Mouse (Mus musculus) left cerebral cortex, adult 11 months (tissue): ENCODE results near the gene Dennd2a.

Experiments
- DNase-seq: peaks from one replicate; pipeline ENCODE4 v3.0.0; 2022; ENCODE audit warnings: low spot score

The Dennd2a gene

DNA sequence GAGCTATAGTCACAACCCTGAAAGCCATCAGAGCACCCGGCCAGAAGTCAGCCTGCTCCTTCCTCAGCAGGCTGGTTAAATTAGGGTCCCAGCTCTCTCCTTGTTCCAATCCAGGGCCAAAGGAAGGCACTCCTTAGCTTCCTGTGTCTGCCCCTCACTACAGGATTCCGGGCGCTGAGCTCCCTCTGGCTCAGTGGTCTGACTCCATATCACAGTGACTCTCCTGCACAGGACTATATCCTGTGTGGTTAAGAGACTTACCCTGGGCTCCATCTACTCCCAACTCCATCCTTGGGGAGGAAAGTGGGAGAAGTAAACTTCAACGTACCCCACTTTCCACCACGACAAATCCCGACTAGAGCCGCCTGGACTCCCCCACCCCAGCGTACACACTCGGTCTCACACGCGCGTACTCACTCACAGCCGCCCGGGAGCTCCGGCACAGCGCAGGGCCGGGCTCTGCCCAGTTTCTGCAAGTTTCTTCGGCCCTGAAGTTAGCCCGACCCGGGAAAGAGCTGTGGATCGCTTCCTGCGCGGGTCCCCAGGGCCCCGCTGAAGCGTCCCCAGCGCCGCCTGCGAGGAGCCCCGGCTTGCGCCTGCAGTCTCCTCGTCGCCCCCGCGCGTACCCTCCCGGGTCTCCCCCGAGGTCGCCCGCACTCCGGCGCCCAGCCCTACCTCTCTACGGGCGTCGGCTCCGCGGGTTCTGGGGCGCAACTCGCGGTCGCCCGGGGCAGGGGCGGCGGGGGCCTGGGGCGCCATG lies 587 bp downstream of the Dennd2a start:
- no peak for DNase-seq

DNA sequence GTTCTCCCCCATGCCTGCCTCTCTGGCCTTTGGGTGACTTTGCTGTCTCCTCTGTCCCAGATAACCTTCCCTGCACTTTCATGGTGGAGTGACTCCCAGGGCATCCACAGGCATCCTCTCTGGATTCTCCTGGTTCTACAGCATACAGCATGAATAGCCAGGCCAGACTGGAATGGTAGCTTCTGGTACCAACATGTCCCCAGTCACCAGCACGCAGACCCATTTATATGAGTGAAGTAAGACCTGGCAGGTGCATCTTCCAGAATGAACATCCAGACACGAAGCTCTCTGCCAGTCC lies 2.1 kb downstream of the Dennd2a start:
- no peak for DNase-seq

DNA sequence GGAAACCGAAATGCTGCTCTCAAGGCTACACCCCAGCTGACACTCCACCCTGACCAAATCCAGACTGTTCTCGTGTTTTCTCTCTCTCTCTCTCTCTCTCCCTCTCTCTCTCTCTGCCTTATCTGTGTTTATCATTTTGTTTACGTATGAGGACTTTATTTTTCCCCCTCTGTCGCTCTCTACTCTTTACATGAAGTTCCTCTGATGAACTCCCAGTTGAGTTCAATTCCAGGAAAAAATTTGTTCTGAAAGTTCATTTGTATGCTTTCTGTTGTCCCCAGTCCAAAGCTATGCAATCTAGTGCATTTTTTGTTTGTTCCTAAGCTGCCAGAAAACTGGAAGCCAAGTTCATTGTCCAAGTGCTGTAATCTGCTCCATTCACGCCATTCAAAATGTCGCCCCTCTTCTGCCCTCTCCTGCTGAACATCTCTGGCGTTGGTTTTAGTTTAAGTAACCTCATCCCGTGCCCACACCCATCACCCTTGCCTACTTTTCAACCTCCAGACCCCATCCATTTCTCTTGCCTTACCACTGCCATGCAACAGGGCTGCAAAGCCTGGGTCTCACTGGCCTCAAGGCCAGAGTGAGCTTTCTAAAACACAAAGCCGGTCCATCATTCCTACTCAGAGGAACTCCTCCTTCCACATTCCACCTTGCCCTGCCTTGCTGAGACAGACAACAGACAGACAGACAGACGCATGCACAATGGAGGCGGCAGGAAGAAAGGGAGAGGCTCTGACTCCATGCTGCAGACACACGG lies 2.6 kb downstream of the Dennd2a start:
- no peak for DNase-seq

DNA sequence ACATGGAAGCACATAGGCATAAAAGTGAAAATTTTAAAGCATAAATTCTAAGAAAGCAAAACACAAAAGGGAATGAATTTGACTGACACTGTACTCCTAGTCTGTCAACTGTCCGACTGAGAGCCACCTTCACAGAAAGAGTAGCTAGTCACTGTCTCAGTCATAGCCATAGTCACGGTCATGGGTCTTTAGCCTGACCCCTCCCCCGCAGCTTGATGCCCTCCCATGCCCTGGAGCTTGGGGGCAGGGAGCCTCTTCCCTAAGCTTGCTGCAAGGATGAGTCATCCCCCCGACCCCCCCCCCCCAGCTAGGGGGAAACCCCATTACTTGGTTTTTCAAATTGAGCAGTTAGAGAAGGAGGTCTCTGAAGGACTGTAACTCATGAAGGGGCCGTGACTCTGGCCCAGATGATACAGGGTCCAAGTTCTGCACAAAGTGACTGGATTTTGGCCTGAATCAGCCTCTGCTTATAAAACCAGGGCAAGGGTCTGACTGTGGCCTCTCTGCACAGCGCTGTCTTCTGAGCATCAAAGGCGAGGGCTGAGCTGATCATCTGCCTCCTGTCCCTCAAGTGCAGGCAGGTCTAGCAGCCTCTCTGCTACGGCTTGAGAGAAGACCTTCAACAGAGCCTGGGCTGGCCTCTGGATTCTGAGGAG lies 5.6 kb downstream of the Dennd2a start:
- DNase-seq: no peak

DNA sequence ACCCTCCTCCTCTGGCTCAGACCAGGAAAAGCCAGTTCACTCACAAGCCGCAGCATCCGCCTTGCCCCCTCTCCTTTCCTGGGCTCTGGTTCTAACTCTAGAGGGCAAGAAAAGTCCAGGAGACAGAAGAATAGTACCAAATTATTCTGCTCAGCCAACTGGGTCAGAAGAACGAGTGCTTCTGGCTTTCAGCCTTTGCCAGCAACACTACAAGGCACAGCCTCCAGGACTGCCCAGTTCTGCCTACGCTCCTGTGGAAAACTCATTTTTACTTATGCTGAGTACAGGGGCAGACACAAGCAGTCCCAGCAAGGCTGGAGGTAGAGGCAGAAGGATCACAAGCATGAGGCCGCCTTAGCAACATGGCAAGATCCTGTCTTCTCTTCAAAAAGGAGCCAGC lies 9.6 kb downstream of the Dennd2a start:
- DNase-seq: no peak

DNA sequence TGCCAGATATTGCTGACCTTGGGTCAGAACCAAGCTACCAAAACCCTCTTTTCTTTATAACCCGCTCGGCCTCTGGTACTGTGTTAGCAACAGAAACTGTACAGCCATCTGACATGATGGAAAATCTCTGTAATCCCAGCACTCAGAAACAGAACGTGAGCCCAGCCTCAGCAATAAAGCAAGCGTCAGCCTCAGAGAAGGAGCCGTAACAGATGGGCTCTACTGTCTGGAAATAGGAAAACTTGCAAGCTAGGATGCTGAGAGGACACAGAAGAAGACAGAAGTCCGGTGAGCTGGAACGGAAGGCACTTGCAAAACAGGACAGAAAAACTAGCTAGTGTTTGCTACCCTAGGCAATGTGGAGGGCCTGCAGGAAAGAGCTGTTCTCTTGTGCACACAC lies 12.2 kb downstream of the Dennd2a start:
- no peak for DNase-seq

DNA sequence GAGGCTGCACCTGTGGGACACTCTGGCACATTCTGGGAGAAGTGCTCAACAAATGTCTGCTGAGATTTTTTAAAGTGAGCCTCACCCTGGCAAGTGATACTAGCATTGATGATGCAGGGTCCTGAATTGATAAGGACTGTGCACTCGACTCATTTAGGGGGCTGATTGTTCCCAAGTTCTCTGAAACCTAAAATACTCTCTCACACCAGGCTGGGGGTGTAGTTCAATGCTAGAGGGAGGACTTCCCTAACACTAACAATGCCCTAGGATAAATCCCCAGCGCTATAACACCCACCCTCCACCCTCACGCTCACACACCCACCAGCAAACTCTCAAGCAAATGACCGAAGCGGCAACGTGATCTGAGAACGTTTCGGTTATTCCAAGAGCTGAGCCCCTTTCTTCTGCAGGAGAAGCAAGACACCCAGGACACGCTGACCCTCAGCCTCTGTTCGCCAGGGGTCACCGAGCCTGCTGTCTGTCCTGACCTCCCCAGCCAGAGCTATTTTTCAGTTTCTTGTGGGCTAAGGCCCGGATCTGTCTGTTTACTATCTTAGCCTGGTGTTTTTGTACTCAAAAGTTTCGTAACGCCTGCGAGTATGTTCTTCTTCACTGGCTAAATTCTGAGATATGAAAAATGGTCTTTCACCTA lies 13.8 kb downstream of the Dennd2a start:
- DNase-seq: no peak

DNA sequence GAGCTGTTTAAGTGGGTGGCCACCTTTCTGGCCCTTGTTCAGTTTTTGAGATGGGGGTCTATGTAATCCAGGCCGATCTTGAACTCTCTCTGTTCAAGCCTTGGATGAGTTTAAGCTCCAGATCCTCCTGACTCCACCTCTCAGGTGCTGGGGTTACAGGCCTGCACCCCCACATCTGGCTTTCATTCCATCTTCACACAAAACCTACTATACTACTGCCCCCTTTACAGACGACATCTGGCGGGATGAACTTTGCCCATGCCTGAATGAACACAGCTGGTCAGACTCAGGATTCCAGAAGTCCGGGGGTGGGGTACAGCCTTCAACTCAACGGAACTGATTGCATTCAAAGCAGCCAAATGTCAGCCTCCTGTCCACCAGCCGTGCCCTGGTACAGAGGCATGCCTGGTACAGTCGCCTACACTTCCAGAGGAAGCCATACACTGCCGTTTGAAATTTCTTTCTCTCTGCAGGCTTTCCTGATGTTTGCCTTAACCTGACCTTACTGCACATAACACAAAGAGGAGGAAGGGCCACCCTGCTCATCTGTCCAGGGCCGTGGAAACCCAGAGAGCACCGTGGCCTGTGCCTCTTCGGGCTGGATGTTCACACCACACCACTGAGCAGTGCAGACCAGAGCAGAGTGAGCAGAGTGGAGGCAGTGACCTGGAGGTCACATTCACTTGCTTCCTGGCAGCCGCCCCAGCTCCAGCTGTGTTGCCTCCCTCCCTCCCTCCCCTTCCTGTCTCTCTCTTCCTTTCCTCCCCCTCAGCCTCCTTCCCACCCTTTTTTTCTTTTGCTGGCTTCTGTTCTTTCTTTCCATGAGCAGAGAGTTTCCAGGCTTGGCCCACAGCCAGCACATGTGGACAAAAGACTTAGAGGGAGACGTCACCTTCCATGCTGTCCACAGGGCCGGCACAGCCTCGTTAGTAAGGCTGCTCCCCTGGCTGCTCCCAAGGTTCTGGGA lies 14.8 kb downstream of the Dennd2a start:
- DNase-seq: no peak

DNA sequence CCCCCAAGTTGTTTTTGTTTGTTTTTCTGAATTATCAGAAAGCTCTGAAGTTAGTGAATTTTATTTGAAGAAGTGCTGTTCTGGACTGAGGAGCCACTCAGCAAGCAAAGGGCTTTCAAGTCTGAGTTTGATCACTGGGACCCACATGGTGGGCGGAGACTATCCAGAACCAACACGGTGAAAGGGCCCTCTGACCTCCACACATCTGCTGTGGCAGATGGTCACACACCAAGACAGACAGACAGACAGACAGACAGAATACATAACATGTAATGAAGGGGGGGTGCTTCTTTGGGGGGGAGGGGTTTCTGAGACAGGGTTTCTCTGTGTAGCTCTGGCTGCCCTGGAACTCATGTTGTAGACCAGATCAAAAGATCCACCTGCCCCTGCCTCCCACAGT lies 17.1 kb downstream of the Dennd2a start:
- no peak for DNase-seq

DNA sequence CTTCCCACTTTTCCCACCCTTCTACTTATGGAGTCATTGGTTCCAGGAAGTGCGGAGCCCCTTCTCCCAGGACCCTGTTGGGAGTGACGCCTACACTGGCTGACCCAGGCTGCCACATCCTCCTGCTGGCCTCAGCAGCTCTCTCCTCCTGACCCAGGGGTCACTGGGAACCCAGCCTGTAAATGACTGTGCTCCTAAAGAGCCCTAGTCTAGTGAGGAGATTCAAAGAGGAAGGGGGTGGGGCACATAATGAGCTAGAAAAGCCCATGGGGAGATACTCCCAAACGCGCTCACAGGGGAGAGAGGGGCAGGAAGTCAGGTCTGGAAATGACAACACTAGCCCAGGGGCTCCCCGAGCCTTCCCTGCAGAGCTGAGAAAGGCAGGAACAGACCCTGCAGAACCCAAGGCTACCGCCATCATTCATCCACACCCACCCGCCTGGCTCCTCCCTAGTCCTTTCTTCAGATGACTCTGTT lies 17.9 kb downstream of the Dennd2a start:
- no peak for DNase-seq

DNA sequence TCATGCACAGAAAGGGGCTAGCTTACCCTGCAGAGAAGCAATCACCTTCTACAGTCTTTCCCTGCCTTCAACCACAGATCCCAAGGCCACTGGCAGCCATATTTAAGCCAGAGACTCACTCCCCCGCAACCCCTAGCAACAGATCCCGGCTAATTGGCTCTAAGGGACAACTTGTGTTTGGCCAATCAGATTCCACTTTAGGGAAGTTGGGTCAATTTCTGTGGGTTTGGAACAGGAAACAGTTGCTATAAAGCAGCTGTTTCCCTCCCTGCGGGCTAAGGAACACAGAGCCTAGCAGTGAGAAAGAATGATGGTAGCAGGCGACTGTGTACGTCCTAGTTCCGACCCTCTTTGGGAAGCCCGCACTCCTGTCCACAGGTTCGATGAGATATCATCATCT lies 19.4 kb downstream of the Dennd2a start:
- DNase-seq: no peak

DNA sequence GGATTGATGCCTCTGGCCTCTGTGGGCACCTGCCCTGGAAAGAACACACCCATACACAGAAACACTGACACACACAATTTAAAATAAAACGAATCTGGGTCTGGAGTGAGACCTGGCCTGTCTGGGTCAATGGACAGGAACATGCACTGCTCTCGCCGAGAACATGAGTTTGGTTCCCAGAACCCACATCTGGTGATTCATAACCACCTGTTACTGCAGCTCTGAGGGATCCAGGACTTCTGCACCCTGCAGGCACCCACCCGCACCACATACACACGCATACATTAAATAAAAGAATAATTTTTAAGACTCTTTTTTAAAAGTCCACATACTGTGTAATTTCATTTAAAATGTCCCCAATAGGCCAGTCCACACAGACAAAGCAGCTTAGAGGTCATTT lies 20.4 kb downstream of the Dennd2a start:
- no peak for DNase-seq

DNA sequence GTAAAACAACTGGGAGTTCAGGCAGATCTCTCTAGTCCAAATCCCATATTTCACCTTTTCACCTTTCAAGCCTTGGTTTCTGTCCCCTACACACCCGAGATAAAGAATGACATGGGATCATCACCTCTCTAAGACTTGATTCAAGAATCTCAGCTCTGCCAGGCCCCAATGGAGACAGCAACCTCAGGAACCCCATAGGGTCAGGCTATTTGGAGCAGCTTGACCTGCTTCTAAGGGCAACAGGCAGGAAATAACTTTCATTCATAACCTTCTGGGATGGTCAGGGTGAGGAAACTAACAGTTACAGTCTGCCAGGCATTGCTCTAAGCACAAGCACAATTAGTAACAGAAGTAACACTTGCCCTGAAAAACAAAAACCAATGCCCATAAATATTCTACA lies 21.0 kb downstream of the Dennd2a start:
- no peak for DNase-seq

DNA sequence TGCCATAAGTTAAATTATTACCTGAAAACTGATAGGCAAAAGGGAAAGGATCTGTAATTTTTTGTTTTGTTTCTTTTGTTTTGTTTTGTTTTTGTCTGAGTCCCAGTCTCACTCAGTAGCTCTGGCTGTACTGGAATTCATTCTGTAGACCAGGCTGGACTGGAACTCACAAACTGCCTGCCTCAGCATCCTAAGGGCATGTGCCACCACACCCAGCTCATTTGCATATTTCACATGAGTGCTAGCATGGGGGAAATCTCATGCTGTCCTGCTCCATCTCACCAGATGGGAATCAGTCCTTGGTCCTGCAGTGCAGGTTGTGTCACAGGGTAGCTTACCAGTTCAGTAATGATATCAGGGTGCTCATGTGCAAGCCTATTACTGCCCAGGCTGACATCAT lies 22.7 kb downstream of the Dennd2a start:
- no peak for DNase-seq

DNA sequence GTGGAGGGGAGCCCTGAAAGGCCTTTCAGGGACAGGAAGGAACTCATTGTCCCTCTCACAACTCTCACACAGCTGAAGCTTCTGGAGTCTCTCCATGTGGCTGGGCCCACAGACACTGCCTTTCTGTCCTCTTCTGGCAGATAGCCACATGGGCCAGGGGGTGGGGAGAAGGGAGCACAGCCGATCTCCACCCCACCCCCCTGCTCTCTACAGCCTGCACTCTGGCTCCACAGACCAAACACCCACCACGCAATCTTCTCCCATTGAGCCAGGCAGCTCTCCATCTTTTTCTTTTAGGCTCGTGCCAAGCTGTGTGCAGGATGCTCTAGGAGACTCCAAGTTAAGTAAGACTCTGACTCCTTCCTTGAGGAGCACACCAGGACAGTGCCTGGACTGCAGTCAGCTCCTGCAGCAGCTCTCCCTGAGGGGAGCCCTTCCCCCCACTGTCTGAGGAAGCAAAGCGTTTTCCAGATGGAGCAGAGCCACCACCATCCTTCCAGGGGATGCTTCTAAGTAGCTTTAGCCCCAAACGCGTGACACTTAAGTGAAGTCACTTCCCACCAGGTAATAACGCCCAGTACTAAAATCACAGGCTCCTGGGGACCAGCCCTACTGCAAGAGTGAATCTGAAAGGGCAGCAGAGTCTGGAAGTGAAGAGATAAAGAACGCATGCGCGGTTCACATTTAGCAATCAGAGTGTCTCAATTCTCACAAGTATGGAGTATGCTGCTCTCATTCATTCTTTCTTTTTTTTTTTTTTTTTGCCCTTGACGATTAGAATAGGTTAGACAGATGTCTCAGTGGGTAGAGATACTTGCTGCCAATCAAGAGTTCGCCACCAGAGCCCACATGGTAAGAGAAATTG lies 28.8 kb downstream of the Dennd2a start:
- DNase-seq: peak; percentile 79

DNA sequence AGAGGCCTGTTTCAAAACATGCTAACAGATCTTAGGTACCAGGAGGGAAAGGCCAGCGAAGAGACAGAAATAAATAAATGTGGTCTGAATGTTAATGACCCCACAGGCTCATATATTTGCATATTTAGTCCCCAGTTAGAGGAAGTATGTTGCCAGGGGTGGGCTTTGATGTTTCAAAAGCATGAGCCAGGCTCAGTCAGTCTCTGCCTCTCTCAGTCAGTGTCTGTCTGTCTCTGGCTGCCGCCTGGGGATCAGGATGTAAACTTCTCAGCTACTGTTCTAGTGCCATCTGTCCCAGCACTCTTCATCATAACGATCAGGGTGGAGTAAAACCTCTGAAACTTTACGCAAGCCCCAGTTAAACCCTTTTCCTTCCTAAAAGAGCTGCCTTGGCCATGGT lies 29.9 kb downstream of the Dennd2a start:
- DNase-seq: no peak

DNA sequence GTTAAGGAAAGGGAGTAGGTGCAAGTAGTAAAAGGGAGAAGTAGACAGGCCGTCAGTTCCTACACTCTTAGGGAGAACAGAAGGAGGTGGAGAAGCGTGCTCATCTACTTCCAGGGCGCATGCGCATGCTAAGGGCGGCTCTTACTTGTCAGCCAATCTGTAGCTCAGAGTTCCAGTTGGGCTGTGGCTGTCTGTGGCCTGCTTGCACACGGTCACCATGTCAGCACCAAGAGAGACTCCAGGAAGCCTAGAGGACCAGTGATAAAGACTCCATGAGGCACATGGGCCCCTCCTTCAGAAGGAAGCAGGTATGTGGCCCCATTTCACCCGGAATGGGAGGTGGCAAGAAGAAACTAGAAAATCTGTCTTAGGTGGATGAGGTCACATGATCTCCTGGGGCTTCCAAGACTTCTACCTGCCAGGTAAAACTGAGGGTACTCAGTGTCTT lies 30.3 kb downstream of the Dennd2a start:
- no peak for DNase-seq

DNA sequence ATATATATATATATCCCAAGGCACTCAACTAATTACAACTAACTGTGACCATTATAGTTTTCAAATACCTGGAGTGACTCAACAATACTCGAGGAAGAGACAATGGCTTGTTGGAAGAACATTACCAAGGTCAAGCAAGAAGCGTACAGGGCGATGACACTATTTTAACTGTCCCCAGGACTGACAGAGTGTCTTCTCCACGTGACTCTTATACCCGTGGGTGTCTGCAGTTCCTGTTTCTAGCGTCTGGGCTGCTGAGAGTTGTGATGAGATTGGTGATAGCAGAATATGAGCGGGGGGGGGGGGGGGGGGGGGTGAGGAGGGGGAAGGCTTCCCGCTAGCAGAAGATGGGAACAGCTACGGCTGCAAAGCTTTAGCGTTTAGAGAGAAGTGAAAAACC lies 30.9 kb downstream of the Dennd2a start:
- no peak for DNase-seq

DNA sequence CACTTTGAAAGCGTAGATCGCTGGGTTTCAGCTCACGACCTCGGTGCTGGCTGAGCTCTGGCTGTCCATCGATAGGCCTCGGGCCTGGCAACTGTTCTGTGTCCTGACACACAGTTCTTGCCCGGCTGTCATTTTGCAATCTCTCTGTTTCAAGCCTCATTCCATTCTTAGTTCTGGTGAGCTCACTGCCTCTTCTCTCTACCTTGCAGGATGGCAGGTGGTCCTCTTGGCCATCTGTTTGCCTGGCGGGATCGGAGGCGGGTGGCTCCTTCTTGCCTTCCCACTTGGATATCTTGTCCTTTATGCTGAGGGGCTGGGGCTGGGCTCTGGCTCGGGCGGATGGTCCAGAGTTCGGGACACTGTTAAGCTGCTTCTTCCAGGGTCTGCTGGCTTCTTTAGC lies 34.5 kb downstream of the Dennd2a start:
- no peak for DNase-seq

DNA sequence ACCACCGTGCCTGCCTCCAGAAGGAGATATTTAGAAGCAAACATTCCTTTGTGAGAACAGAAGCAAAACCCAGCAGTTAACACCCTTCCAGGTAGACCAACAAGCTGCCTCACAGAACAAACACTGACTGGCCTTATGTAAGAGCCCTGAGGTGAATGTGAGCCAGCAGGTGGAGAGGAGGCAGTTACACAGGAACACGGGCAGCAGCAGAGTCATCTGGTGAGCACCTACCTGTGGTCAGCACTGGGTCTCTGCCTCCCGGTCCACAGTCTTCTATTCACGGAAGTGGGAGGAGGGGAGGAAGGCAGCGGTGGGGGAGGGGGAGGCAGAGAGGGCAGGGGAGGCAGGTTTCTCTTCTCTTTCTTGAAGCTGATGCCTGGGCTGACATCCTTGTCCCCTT lies 35.2 kb downstream of the Dennd2a start:
- no peak for DNase-seq

DNA sequence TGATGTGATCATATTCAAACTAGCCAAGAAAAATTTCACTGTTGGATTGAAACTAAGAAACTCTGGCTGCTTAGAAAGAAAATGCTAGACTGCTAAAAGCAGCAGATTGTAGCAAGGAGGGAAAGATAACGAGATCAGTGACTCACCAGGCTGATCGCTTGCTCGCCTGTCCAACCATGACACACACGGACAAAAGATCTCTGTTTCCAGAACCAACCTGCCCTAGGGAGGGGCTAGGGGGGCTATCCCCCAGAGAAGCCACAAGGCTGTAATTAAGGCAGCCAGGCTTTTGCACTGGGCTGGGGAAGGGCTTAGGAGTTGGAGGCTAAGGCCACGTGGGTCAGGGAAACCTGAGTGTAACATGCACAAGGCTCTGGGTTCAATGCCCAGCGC lies 41.9 kb downstream of the Dennd2a start:
- no peak for DNase-seq
